Mouse (Mus musculus): ENCODE measurements around the gene Timp2.
A peak's percentile ranks its signal among the peaks of the same experiment; 100 is the strongest.

The Timp2 gene

DNA sequence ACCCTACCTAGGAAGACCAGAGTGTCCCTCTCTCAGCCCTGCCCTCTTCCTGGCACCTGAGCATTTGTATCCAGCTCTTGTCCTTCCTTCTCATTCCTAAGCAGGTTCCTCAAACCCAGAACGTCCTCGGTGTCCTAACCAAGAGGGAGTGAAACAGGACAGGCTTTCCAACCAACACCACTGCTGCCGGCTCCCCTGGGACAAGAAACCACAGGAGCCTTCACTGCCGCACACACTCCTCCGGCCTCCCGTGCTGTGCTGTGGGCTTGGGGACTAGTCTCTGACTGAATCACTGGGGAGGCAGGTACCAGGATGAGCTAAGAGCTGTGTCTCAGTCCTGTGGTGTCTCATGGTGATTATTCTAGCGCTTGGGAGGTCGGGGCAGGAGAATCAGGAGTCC is 14.1 kb upstream of the Timp2 start:
- DNase-seq (ENCODE audit: low spot score in 2 of 2) = no peak

DNA sequence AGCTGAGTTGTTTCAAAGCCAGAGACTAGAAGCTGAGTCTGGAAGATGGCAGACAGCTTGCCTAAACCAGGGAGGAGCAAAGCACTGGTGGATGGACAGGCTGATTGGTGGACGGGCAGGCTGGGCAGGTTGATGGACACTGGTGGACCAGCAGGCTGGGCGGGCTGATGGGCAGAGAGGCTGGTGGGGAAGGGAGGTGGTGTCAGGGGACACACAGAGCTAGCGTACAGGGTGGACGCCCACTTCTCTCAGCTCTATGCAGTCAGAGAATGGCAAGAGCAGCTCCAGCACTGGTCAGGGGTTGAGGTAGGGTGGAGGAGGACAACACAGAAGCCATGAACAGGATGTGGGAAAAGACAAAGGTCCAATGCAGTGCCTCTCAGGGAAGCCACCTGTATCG is 13.7 kb upstream of the Timp2 start:
- no peak for DNase-seq (ENCODE audit: low spot score in 2 of 2)

DNA sequence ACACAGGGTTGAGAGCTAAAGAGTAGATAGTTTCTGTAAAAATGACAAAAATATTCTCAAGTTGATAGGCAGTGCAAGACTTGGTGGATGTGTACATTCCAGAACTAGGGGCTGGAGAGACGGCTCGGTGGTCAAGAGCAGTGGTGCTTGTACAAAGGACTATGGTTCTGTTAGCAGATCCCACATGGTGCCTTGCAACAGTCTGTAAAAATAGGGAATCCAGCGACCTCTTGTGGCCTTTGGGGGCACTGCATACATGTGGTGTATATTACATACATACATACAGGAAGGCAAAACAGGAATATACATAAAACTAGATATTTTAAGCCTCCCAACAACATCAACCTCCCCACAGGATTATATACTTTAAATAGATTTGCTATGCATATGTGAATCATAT is 12.8 kb upstream of the Timp2 start:
- DNase-seq (ENCODE audit: low spot score in 2 of 2) = no peak

DNA sequence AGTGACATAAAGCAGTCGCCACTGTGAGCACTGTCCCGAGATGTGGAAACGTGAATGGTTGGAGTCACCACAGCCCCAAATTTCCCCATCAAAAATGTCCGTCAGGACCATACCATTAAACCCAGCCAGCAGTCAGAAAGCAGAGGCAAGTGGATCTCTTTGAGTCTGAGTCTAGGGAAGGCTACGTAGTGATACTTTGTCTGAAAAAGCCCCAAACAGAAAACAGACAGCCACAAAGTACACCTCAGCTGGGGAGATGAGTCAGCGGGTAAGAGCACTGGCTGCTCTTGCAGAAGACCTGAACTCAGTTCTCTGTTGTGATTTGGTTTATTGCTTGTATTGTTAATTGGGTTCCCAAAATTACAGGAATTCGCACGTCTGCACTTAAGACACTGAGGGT is 11.0 kb upstream of the Timp2 start:
- no peak for DNase-seq (ENCODE audit: low spot score in 2 of 2)

DNA sequence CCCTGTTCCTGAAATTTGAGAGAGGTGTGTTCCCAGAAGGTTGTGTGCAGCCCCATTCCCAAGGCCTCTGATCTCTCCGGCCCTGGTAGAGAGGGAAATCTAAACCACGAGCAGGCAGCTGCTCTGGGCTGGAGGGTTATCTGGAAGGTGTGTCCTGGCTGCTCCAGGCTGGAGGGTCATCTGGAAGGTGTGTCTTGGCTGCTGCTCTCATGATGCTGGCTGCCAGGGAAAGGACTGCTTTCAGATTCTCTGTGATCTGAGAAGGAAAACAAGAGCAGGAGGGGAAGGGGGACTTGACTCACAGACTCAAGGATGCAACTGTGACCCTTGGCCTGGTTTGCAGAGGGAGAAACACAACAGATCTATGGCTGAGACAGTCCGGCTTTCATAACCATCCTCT is 10.6 kb upstream of the Timp2 start:
- DNase-seq (ENCODE audit: low spot score in 2 of 2) = no peak

DNA sequence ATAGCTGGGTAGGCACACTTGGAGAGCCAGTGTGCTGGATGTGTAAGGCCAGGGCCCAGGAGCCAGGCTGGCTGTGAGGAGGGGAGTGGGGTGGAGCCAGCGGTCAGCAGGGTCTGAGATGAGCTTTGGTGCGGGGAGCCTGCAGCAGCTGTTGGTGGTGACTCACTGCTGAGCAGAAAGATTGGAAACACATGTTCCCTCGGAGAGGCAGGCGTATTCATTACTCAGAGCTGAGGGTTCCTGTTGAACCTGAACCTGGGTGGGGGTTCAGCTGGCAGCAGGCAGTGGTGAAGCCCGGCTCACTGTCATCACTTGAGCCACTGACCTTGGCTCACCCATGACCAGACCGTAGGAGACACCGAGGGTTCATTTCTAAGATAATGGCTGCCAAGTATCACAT is 9.6 kb upstream of the Timp2 start:
- DNase-seq (ENCODE audit: low spot score in 2 of 2) = peak in 1 of 2 experiments; percentile 70

DNA sequence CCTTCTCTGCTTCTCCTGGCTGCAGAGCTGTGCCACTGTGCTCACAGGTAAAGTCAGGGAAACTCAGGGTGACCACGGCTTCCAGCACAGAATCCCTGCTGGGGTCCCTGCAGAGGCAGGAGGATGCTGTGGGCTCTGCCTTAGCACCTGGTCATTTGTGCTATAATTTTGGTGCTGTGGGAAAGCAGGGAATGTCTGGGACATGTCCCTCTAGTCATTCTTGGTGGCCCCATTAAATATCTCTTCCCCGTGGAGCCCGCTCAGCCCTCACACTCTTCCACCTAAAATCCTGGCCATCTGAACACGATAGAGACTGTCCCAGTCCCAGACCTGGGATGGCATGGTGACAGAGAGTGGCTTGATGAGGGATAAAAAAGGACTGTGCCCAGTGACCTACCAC is 8.5 kb upstream of the Timp2 start:
- DNase-seq (ENCODE audit: low spot score in 2 of 2) = no peak

DNA sequence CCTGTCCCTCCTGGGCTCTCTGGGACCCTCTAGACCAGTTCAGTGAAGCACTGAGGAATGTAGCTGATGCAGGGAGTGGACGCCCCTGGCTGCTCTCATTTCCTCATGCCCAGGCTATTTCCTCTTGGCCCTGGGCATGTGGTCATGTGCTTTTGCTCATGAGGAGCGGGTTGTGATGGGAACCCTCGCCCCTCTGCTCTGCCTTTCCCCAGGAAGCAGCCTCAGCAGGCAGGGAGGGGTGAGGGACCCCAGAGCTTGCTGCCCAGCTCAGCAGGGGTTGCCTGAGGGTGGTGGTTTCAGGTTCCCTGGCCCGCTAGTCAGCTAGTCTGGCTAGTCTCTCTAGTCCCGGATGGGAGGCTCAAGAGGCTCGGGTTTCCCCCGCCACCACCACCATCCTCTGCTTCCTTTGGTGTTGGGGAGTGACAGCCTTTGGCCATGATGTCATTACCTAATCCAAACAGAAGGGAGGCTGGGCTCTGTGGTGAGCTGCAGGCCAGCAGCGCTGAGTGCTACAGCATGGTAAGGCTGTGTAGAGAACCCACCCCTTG is 7.5 kb upstream of the Timp2 start:
- peak in 1 of 2 experiments; percentile 60 for DNase-seq (ENCODE audit: low spot score in 2 of 2)

DNA sequence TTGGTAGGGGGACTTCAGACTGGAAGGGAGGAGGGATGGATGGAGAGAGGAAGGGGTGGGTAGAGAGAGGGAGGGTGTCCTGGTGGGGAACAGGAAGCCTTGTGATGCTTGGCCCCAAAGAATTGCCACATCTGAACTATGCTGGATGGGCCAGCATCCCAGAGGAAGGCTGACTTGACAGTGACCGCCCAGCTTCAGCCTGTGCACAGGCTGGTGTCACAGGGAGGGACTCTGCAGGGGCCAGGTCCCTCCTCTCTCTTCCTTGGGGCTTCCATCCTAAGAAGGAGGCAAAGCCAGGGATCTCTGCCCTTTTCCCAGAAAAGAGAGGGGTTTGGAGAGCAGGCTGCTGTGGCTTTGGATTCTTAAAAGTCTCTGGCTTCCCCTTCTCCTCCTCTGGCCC is 7.0 kb upstream of the Timp2 start:
- DNase-seq (ENCODE audit: low spot score in 2 of 2) = no peak

DNA sequence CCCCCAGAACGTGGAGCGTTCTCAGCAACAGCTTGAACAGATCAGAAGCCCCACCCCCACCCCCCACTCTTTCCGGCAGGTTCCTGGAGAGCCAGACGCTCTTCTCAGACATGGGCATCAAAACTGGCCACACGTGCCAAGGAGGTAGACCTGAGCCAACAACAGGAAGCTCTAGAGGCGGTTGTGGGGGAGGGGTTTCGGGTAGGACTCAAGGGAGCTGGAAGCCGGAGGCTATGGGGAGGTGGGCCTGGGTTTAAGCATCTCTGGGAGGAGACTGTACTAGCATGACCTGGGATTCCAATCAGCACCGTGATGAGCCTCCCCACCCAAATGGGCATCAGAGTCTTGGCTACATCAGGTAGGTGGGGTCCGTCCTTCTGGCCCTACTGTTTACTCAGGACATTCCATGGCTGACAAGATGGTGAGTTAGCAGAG is 5.4 kb upstream of the Timp2 start:
- DNase-seq (ENCODE audit: low spot score in 2 of 2) = peak in 1 of 2 experiments; percentile 69

DNA sequence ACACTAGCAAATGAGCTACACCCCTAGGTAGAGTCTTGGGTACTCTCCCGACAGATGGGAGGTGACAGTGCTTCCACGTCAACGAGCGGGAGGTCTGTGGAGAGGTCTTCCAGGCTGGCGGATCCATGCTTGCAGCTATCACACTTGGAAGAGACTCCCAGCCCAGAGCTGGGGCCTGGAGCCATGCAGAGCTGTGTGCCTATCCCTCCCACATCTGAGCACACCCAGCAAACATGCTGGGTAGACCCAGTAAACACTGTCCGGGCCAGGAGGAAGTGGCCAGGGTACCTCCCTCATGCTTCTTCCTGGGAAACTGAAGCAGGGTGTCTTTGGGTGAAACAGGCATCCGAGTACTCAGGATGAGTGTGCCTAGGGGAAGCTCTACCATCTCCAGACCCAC is 5.0 kb upstream of the Timp2 start:
- peak in 1 of 2 experiments; percentile 62 for DNase-seq (ENCODE audit: low spot score in 2 of 2)

DNA sequence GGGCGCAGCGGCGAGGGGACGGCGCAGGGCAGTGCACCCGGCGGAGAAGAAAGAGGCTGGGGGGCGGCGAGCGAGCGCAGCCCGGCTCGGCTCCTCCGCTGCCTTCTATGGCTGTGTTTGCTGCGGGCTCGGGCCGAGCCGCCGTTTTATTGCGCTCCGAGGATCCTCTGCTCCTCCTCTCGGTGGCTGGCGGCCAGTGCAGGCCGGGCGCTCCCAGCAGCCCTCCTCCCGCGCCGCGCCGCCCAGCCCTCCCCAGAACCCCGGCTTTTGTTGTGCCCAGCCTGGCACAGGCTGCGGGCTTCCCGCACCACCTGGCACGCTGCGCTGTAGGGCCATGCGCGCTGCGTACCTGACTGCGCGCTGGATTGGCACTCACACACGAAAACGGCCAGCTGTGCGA is 335 bp downstream of the Timp2 start:
- DNase-seq (ENCODE audit: low spot score in 2 of 2) = peak; percentile 80 to 85

DNA sequence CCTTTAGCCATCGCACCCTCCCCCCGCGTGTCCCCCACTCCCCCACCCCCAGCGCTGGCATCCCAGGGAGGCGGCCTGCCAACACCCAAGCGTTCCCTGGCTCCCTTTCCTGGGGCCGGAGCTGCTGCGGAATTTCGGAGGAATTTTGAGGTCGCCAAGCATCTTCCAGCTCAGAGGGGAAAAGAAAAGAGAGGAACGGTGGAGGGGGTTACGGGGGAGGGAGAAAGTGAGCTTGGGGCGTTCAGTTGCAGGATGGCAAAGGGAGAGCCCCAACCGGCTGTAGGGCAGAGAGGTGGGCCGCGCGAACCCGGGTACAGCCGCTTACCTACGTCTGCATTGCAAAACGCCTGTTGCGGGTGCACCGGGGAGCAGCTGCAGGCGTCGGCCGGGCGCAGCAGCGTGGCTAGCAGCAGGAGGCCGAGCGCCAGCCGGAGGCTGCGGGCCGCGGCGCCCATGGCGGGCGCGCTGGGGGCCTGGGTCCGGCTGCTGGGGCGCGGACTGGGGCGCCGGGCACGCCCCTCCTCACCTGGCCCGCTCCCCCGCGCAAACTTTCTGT is 826 bp downstream of the Timp2 start:
- no peak for DNase-seq (ENCODE audit: low spot score in 2 of 2)

DNA sequence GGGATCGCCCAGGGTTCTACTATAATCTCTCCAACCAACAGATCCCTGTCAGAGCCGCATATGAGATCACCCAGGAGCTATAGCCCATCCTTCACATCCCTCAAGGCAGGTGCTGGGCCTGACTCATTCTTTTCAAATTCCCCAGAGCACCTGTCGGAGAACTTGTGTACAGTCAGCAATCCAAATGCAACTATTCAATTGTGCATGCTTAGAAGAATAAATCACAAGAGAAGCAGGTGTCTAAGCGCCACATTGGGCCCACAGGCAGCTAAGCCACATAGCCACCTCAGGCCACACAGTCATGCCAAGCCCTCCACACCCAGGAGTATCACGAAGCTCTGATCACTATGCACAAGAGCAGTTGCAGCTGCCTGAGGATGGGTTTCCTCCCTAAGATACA is 6.0 kb downstream of the Timp2 start:
- no peak for DNase-seq (ENCODE audit: low spot score in 2 of 2)

DNA sequence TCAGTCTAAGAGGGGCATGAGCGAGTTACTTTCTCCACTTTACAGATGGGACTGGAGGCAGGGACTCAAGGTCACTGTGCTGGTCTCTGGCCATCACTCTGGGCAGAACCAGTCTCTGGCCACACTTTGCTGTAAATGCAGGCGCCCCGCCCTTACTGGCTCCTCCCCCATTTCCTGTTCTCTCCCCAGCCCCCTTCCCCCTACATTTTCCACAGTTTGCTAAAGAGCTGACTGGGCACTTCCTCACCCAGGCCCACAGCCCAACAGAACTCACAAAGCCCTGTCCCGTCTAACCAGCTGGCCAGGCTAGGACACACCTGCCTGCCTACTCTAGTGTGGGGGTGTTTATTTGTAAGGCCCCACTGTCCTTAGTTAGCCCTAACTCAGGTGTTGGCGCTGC is 6.7 kb downstream of the Timp2 start:
- peak in 1 of 2 experiments; percentile 64 for DNase-seq (ENCODE audit: low spot score in 2 of 2)

DNA sequence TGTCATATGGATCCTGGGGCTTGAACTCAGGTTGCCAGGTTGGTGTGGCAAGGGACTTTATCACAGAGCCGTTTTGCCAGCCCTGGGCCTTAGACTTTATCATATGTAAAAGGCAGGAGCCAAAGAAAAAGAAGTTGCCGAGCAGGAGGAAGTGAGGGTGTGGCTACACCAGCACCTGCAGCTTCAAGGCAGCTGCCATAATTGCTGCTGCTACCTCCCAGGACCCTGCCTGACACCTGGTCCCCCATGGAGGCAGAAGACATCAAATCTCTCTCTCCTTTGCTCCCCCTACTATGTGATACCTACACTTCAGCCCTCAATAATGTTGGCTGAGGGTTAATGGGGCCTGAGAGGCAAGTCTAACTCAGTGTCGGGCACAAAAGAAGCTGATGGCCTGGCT is 7.1 kb downstream of the Timp2 start:
- DNase-seq (ENCODE audit: low spot score in 2 of 2) = no peak

DNA sequence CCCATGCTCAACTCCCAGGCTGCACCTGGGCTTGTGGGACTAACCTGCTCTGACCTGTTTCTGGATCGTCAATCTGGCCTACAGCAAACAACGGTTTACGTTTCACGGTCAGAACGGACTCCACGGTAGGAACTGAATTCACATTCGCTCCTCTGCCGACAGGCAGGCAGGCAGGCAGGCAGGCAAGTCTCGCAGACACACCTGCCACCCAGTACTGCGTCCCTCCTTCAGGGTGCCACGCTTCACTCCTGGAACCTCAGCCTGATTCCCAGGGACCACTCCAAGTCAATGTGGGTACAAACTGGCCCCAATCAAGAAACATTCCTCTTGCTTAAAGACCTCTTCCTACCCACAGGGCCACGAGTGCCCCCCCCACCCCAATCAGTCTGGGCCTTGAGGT is 7.6 kb downstream of the Timp2 start:
- DNase-seq (ENCODE audit: low spot score in 2 of 2) = no peak

DNA sequence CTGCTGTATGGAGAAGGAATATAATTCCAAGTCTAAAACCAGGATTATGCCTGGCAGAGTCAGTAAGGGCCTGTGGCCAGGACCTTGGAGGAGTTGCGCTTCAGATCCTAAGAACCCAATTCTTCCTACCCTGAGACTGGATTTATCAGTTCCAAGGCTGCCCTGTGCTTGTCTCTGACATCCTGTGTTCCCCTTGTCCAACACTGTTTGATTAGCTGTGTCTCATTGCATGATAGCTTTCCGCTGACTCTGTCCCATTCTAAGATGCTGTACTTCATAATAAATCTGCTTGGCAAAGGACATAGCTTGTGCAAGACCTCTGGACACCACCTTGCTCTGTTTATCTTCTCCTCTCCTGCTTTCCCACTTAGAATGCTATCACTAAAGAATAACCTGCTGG is 8.1 kb downstream of the Timp2 start:
- DNase-seq (ENCODE audit: low spot score in 2 of 2) = no peak

DNA sequence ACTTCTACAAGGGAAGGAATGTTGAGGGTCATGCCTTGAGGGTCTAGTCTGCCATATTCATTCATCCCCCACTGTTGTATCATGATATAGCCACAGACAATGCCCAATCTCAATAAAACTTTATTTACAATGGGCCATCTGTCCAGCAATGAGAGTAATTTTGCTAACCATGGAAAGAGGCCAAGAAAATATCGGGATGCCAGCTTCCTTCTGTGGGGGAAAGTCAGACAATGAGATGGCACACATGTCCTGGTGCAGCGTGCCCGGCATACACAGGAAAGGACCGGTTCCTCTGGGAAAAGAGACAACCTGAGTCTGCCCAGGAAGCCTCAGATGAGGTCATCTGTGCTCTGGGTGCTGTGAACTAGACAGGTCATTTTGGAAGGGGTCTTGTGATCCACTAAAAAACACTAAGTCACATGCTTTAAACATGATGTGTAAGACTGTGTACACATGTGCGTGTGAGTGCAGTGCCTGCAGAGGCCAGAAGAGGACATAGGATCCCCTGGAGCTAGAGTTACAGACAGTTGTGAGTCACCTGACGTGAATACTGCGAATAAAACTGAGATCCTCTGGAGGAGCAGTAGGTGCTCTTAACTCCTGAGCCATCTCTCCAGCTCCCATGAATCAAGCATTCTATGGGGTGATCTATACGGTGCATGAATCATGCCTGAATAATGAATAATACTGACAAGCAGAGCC is 9.0 kb downstream of the Timp2 start:
- no peak for DNase-seq (ENCODE audit: low spot score in 2 of 2)

DNA sequence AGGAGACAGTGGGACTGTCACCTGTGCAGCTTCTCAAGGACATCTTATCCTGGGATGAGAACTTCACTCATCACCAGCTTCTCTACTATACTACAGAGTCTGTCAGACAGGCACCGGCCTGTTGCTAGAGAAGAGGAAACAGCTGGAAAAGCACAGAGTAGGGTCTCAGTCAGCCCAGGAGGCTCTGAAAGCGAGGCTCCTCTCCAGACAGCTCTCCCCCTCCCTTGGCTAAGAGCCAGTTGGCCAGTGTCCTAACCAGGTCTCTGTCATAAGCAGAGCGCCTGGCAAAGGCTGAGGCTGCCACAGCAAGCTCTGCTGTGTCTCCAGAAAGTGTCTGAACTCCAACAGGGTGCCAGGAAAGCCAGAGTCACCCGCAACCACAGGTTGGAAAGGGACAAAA is 9.8 kb downstream of the Timp2 start:
- DNase-seq (ENCODE audit: low spot score in 2 of 2) = no peak

DNA sequence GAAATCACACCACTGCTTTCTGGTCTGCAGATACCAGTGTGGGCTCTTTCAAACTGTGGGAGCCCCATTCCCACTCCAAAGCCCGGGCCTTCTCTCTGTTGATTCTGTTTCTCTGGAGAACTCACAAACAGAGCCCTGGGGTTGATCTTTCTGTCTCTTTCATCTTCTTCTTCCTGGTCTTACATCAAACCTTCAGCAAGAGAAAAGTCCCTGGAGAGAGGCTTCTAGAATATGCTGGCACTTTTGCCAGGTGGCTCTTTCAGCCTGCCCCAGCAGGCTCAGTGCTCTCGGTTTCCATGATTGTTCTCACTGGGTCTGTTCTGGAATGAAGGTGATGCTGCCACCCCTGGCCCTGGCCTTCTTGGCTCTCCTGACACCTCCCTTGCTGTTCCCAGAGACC is 11.9 kb downstream of the Timp2 start:
- no peak for DNase-seq (ENCODE audit: low spot score in 2 of 2)

DNA sequence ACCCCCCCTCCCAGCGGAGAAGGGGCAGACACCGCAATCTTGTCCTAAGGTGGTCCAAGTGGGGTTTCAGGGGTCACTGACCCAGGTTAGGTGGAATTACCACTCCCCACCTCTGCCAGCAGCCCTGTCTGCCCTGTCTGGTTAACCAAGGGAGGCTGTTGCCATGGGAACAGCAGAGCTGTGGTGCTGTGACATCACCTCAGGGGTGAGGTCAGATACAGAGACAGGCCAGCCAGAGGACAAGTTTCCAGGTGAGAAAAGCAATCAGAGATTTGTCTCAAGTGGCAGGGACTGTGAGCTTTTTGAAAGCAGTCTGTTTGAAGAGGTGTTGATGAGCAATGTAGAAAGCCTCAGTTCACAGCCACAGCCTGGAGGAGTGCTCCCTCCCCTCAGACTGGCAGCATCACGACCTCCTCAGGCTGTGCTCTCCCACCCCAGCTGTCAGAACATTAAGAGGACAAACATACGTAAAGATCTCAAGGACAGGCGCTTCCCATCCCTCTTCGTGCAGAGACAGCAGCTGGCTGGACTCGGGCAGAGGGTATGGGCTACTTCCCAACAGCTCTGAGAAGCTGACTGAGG is 13.0 kb downstream of the Timp2 start, which contains the start of gene Cep295nl:
Gene Cep295nl (minus strand): TSS at position 101 of the 582 bp plus-strand sequence.
- no peak for DNase-seq (ENCODE audit: low spot score in 2 of 2)

DNA sequence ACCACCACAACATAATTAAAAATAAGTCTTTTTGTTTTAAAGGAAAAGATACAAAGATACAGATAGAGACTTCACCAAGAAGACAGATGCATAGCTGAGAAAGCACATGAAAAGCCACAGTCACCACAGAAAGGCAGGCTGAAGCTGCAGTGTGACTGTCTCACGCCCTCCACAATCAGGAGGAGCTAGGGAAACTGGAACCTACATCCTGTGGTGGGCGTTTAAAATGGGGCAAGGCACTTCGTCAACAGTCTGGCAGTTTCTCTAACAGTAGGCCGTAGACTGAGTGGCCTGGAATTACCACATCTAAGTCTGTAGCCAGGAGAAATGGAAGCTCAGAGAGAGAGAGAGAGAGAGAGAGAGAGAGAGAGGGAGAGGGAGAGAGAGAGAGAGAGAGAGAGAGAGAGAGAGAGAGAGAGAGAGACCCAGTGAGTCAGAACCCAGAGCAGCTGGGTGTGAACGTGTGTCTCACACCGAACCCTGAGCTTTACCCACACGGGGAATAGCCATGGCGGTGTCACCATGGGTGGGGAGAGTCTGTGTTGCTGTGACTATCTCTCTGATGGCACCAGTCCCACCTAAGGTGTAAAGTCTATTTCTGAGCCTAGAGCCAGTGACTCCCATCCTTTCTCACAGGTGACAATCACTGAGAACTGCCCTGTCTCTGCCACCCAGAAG is 17.9 kb downstream of the Timp2 start:
- DNase-seq (ENCODE audit: low spot score in 2 of 2) = no peak

All from urinary bladder, adult 18-20 months (tissue).